Mouse (Mus musculus): ENCODE data around the gene Wdr93. TPM values are rescaled to one million over a fixed set of nuclear protein-coding genes. Genes with fewer than 3 reads are reported as not detected.

Gene Wdr93
- total RNA-seq, 2 experiments from 2014 or later: 0.14 TPM; not detected in 1

DNA sequence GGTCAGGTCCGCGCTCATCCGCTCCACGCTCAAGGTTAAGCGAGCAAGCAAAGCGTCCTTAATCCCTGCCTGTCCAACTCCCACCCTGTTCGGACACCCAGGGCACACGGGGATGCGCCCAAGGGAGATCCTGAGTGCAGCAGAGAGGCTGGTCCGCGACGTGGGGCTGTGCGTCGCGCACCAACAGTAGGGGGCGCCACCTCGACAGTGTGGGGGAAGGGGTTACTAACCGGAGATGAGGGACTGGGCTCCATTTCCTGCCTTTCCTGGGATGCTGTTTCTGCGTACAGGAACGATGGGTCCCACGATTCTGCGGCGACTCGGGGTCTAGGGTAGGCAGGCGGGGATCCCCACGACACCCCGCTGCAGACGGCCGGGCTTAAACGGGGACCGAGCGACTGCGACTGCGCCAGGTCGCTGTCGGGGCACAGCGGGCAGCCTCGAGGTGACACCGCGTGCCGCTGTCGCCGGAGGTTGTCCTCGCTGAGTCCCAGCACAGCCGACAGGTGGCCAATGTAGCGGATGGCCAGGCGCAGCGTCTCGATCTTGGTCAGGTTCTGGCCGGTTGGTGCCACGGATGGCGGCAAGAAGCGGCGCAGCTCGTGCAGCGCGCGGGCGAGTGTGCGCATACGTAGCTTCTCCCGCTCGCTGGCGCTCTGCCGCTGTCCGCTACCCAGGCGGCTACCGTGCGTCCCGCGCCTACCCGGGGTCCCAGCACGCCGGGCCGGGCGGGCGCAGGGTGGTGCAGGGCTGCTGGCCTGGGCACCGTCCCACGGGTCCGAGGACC lies 49.9 kb downstream of the Wdr93 start:
- peak; percentile 62 for TF ChIP-seq CTCF (IDR thresholded peaks at IDR 0.05)
- intact Hi-C loops (cut with DNase I): no loop called here
- H3K27ac ChIP-seq: no peak overlapping the region
- DNase-seq: peak; percentile 52
- peak overlapping the region; percentile 69 for H3K4me3 ChIP-seq

DNA sequence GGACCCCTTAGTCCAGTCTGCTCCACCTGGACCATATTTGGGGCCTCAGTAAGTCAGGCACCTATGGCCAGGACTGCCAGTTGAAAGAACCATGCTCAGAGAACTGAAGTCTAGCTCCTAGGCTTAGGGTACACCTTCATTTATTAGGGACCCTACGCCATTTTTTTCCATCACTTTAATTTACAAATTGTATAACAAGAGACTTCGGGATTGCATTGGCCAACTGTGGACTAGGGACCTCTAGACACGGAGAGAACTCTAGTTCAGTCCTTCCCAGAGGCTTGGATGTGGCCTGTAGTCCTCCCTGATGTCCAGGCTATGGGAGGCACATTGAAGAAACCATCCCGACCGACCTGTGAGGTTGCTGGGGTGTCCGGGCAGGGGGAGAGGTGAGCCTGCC lies 50.7 kb downstream of the Wdr93 start, which contains the start of gene Mesp1:
TSS of gene Mesp1 (minus strand) at position 101 of the 400 bp plus-strand sequence.
- intact Hi-C loops (cut with DNase I): no loop called here
- no peak within 1 kb of the TSS for H3K27ac ChIP-seq
- no peak for DNase-seq
- TF ChIP-seq CTCF (IDR thresholded peaks at IDR 0.05): no peak
- H3K4me3 ChIP-seq: peak within 1 kb of the TSS; percentile 69

DNA sequence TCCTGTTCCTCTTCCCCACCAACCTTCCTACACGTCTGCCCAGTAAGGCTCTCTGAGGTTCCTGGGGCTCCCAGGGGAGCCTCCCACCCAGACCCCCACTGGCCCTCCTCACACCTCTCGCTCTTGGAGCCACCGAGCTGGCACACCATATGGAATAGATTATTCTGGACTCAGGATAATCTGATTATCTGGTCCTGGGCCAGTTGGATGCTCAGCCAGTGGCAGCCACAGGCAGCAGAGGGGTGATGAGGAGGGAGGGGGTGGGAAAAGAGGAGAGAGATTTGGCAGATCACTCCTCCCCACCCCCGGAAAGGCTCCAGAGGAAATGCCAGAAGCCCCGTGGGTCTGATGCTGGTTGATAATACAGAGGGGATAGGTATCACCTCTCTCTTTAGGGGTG lies 55.6 kb downstream of the Wdr93 start:
- intact Hi-C loops (cut with DNase I): loop anchor here (1.0 kb wide), 1 partner anchor 116 kb away; no protein-coding TSS in a partner anchor
- Histone ChIP-seq H3K27ac (no peak overlapping the region), H3K4me3 (no peak overlapping the region)
- no peak for TF ChIP-seq CTCF (IDR thresholded peaks at IDR 0.05)
- DNase-seq: no peak

DNA sequence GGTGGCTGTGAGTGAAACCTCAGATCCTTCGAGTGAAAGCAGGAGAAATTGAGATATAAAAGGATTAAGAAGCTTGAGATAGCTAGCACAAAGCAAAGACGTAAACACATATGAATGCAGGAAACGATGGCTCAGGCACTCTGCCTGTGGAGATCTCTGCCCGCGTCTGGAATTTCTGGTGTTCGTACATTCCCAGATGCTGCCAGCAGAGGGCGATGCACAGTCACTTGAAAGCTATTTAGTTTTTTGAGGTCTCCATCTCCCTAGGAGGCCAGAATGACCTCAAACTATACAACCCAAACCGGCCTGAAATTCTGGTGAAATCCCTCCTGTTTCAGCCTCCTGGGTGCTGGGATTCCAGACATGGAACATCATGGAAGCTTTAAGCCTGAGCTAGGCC lies 56.1 kb downstream of the Wdr93 start:
- peak; percentile 76 for DNase-seq
- Histone ChIP-seq H3K27ac (no peak overlapping the region), H3K4me3 (no peak overlapping the region)
- peak; percentile 91 for TF ChIP-seq CTCF (IDR thresholded peaks at IDR 0.05)
- intact Hi-C loops (cut with DNase I): loop anchor here (1.0 kb wide), 1 partner anchor 115 kb away; no protein-coding TSS in a partner anchor

DNA sequence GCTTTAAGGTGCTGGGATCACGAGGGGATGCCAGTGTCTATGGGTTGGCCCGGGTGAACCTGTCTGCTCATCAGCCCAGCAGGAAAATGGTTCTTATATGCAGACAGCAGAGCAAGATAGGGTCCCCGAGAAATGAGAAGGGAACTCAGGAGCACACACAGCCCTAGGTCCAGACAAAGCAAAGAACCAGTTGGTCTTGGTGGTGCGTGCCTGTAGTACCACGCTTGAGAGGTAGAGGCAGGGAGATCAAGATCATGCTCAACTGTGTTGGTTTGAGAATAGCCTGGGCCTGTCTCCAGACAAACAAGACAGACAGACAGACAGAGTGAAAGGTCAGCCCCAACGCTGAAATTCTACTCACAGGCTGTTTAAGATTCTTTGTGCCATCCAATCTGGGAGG lies 56.5 kb downstream of the Wdr93 start:
- intact Hi-C loops (cut with DNase I): loop anchor here (1.0 kb wide), 1 partner anchor 115 kb away; no protein-coding TSS in a partner anchor
- DNase-seq: no peak
- H3K4me3 ChIP-seq: no peak overlapping the region
- TF ChIP-seq CTCF (IDR thresholded peaks at IDR 0.05): no peak
- no peak overlapping the region for H3K27ac ChIP-seq

DNA sequence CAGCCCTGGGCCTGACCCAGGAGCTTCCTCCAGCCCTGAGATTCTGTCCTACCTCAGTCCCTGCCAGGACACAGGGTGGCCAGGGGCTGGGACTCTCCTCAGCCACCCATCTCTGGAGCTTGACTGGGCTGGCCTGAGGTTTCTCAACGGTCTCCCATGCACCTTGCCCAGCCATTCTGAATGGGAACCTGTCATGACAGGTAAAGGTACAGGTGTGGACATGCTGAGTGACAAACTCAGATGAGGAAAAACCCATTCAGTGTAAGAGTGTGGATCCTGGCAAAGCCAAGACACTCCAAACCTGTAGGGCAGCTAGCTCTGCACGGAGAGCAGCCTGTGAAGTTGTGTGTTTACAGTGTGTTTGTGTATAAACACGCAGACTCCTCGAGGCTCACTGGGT lies 57.4 kb downstream of the Wdr93 start:
- Histone ChIP-seq H3K4me3 (no peak overlapping the region), H3K27ac (no peak overlapping the region)
- no peak for DNase-seq
- intact Hi-C loops (cut with DNase I): no loop called here
- TF ChIP-seq CTCF (IDR thresholded peaks at IDR 0.05): no peak

DNA sequence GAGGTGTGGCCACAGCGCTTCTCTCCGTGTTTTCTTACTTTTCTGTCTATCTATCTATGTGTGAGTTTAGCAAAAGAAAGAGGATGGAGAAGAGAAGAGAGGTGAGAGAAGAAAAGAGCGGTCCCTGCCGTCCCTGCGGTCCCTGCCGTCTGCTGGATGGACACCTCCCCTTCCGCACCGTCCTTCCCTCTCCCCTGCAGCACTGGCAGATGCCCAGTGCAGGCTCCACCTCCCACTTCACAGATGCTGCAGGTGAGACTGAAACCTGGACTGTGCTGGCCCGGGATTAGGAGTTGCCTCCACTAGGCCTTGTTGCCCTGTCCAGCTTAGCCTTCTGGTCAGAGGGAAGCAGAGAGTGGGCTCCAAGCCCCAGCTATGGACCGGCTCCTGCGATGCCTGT lies 58.4 kb downstream of the Wdr93 start:
- TF ChIP-seq CTCF (IDR thresholded peaks at IDR 0.05): no peak
- DNase-seq: no peak
- Histone ChIP-seq H3K4me3 (no peak overlapping the region), H3K27ac (no peak overlapping the region)
- intact Hi-C loops (cut with DNase I): no loop called here

DNA sequence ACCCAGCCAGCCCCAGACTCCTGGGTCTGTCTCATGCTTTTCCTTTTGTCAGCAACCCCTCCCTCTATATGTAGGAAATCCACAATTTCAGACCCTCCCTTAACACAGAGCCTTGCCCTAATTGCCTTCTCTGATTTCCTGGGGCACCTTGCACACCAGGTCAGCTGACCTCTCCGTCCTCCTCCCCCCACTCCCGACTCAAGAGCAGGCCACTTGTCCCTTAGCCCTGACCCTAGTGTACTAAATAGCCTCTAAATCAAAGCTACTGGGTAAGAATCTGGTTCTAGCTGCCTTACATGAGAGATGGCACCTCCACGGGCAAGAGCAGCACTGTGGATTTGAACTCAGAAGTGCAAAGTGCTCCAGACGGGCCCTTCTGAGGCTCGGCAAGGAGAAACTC lies 59.1 kb downstream of the Wdr93 start:
- Histone ChIP-seq H3K27ac (no peak overlapping the region), H3K4me3 (no peak overlapping the region)
- DNase-seq: no peak
- intact Hi-C loops (cut with DNase I): no loop called here
- TF ChIP-seq CTCF (IDR thresholded peaks at IDR 0.05): no peak

DNA sequence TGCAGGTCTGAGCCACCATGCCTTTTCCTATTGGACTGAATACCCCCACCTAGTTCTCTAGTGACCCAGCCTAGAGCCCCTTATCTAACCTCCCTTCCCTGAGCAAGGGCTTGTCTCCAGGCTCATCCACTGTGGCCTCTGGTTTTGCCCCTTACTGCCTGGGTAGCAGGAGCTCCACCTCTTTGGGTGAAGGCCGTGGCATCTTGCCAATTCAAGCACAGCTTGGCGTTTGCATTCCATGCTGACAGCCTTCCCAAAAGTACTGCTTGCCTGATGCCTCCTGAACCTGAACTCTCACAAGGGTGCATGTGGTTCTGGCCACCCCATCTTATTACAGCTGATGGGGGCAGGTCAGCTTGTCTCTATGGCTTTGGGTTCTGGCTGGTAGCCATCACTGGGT lies 60.9 kb downstream of the Wdr93 start:
- no peak for TF ChIP-seq CTCF (IDR thresholded peaks at IDR 0.05)
- no peak overlapping the region for H3K27ac ChIP-seq
- DNase-seq: no peak
- intact Hi-C loops (cut with DNase I): no loop called here
- H3K4me3 ChIP-seq: no peak overlapping the region

DNA sequence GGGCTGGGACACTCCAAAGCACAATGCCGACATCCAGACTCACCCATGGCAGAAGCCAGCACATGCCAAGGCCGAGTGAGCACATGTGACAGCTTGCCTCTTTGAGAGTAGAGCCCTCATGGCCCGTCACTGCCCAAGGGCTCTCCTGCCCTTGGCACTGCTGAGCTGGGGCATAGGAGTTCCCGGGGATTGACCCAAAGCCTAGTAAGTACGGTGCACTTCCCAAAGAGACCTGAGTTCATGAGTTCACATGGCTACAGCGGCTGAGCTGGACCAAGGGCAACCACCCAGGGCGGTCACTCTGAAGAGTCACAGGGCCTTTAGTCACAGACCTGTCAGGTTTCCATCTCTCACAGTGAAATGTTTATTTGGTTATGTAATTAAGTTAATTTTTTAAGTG lies 65.6 kb downstream of the Wdr93 start:
- Histone ChIP-seq H3K4me3 (no peak overlapping the region), H3K27ac (no peak overlapping the region)
- intact Hi-C loops (cut with DNase I): no loop called here
- no peak for TF ChIP-seq CTCF (IDR thresholded peaks at IDR 0.05)
- DNase-seq: no peak

DNA sequence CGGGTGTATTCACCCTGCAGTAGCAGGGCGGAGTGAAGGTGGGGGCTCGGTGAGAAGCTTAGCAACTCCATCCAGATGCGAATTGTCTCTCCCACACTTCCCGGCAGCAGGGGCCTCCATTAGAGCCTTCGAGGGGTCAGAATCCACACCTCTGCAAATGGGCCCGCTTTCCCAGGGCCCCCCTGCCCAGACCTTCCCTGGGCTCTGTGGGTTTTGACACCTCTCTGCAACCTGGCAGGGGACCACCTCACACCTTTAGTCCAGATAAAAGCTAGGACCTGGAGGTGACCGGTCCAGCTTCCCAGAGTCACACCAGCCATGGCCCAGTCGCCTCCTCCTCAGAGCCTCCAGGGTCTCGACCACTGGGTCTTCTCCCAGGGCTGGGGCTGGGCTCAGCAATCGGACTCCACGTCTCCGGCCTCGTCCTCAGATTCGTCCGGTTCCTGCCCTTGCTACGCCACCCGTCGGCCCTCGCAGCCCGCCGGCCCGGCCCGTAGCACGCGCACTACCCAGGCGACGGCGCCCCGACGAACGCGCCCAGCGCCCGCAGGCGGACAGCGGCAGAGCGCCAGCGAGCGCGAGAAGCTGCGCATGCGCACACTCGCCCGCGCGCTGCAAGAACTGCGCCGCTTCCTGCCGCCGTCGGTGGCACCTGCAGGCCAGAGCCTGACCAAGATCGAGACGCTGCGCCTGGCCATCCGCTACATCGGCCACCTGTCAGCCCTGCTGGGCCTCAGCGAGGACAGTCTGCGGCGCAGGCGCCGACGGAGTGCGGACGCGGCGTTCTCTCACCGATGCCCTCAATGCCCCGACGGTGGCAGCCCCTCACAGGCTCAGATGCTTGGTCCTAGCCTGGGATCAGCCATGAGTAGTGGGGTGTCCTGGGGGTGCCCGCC lies 67.9 kb downstream of the Wdr93 start, which contains the start of gene Mesp2:
TSS of gene Mesp2 (plus strand) at position 117 of the 896 bp plus-strand sequence.
- intact Hi-C loops (cut with DNase I): no loop called here
- DNase-seq: peak; percentile 80
- Histone ChIP-seq H3K4me3 (peak within 1 kb of the TSS; percentile 61), H3K27ac (no peak within 1 kb of the TSS)
- TF ChIP-seq CTCF (IDR thresholded peaks at IDR 0.05): no peak

DNA sequence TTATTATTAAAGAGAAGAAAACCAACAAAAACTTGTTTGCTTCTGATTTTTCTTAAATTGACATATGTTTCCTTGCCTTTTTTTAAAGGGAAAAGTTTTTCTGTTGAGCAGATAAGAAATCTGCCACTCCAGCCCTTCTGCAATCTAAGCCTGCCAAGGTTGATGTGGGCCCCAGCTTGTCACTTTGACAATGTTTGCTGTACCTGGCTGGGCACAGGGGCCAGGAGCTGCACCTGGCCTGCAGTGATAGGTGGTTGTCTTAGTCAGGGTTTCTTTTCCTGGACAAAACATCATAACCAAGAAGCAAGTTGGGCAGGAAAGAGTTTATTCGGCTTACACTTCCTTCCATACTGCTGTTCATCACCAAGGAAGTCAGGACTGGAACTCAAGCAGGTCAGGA lies 70.4 kb downstream of the Wdr93 start:
- intact Hi-C loops (cut with DNase I): no loop called here
- Histone ChIP-seq H3K4me3 (no peak overlapping the region), H3K27ac (no peak overlapping the region)
- TF ChIP-seq CTCF (IDR thresholded peaks at IDR 0.05): no peak
- DNase-seq: no peak

DNA sequence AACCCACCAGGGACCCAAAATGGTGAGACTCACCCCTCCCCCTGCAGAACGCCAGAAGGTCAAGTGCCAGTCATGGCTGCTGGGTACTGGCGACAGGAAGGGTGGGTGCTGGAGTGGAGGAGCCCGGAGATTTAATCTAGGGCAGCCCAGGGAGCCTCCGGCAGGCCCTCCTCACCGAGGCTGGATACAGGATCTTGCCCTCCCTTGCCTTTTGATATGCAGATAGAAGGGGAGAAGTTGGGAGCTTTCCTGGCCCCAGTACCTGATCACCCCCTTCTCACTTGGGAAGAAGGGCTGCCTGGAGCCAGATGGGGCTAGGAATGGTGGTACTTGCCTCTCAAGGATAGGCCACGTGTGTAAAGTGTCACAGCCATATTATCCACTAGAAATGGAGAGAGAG lies 75.4 kb downstream of the Wdr93 start:
- no peak overlapping the region for H3K27ac ChIP-seq
- intact Hi-C loops (cut with DNase I): no loop called here
- H3K4me3 ChIP-seq: no peak overlapping the region
- no peak for TF ChIP-seq CTCF (IDR thresholded peaks at IDR 0.05)
- DNase-seq: no peak

All from gastrocnemius, adult 2 months (tissue).